Mouse (Mus musculus) spleen, postnatal 4 days (tissue): ENCODE results near the gene Ccdc115.
"Not testable (repeated sequence)": the region's sequence is repeated elsewhere in the genome, so short reads cannot be mapped to it uniquely, and the experiment has no call there.

ENCODE experiments used
- DNase-seq, 2 experiments: peaks; one replicate each; pipeline ENCODE4 v3.0.0; 2022; ENCODE audit warnings: low spot score in 2 of 2

The Ccdc115 gene

DNA sequence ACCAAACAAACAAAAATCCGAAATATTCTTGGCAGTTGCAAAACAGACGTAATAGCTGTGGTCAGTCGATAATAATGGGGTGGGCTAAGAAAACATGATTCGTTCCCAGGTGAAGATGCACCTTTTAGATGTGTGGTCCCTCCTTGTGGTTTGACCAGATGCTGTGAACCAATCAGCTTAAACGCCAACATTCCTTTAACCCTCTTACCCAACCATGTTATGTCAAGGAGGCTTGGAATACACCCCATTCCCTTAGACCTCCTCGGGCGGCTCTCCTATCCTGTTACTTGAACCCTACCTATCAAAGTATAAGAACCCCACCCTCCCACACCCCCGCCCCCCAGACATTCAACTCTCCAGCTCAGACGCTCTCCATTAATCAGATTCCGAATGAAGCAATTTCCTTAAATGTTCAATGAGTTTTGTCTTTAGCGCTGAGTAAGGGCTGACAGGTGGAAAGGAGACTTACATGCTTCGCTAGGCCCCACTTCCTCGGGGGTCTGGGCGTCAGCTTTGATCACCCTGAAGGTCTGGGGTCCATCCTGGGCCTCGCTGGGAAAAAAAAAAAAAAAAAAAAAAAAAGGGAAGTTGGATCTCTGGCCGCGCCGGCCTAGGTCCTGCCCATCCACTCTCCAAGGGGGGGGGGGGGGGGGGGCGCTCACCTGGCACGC, 956 bp downstream of the Ccdc115 start:
- DNase-seq: no peak

- DNase-seq: not testable (repeated sequence)
Measured at GRCm38 (mm10) chr1:34437366-34437765, 2.1 kb downstream of the Ccdc115 start.

DNA sequence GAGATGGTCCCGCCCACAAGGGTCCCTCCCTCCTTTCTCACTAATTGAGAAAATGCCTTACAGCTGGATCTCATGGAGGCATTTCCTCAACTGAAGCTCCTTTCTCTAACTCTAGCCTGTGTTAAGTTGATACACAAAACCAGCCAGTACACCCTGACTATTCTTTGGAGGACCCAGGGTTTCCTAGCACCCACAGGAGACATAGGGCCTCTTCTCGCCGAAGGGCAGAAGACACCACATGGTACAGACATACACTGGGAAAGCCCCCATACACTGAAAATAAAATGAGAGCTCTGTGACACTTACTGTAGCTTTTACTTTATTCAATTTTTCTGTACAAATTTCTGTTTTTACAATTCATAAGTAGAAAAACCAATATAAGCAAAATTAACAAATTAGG, 3.1 kb downstream of the Ccdc115 start:
- DNase-seq: no peak

- no peak for DNase-seq
Measured at GRCm38 (mm10) chr1:34435371-34436120, 3.9 kb downstream of the Ccdc115 start.

GRCm38 (mm10) chr1:34434660-34435160, 4.8 kb downstream of the Ccdc115 start:
- DNase-seq: peak; percentile 87 to 93

DNA sequence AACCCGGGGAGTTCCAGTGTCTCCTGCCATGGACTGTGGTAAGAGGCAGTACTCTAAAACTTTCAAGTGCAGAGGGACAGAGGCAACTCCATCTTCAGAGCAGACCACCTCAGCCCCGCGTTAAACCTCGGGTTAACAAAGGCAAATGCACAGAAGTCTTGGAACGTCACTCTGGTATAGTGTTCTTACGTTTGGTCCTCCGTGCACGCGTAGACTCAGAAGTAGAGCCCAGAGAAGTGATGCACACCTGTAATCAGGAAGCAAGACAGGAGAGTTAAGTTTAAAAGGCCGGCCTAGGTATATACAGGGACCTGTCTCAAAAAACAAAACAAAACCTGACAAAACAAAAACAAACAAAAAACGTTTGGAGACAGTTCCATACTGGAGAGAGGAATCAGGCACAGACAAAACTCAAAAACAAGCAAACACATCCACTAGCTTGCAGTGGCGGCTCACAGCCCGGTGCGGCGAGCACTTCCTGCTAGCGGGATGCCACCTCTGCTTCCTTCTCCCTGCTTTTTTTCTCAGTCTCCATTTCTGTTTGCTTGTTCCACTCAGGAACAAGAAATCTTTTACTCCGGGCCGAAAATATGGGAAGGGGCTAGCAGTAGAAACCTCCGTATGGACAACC, 5.5 kb downstream of the Ccdc115 start:
- no peak for DNase-seq

GRCm38 (mm10) chr1:34432776-34433481, 6.5 kb downstream of the Ccdc115 start:
- no peak for DNase-seq

DNA sequence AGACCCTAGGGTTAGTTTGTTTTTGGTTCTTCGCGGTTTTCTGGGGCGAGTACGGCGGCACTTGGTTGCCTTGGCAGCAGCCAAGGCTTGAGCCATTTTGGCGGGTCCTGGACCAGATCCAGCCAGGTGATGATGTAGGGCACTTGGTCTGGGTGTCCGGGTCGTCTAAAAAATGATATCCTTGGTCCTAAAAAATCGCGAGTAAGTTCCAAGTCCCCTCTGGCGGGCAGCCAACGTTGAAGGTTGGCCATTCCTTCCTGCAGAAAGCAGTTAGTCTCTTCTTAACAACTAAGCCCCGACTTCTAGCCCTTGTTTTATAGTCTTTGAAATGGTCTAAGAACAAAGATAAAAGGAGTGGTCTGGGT, 7.1 kb downstream of the Ccdc115 start:
- DNase-seq: no peak

GRCm38 (mm10) chr1:34431431-34431830, 8.0 kb downstream of the Ccdc115 start:
- no peak for DNase-seq

- no peak for DNase-seq
Measured at GRCm38 (mm10) chr1:34430981-34431380, 8.5 kb downstream of the Ccdc115 start.

DNA sequence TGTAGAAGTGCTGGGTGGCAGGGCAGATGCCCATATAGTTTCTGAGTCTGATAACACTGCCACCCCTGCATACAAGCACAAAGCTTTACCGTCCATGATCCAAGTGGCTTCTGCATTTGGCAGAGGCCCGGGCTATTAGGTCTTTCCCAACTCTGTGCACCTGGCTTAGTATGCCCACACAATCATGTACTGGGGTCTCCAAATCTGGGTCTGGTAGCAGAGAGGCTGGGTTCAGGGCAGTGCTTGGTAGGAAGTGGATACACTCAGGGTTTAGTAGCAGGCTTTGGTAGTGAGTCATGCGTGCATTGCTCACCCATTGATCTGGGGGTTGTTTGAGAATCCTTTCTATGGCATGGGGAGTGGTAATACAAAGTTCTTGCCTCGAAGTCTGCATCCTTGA, 10.2 kb downstream of the Ccdc115 start:
- DNase-seq: no peak

DNA sequence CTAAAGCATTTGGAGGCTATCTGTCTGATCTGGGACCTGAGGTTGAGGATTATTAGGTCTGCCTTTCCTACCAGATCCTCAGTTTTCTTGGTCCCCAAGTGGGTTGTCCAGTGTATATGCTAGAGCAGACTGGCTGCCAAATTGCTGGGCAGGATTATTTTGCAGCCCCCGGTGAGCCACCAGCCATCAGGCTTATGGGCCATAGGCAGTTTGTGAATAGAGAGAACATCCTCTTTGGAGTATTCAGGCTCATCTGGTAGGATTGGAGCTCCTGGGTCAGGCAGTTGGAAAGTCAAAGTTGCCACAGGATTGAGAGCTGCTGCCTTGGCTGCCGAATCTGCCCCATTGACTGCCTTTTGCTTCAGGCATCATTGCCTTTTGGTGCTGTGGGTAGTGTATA, 11.0 kb downstream of the Ccdc115 start:
- DNase-seq: peak in 1 of 2 experiments; percentile 33

- no peak for DNase-seq
Measured at GRCm38 (mm10) chr1:34399182-34399953, 40.1 kb downstream of the Ccdc115 start.

- no peak for DNase-seq
Measured at GRCm38 (mm10) chr1:34396321-34396720, 43.2 kb downstream of the Ccdc115 start.

DNA sequence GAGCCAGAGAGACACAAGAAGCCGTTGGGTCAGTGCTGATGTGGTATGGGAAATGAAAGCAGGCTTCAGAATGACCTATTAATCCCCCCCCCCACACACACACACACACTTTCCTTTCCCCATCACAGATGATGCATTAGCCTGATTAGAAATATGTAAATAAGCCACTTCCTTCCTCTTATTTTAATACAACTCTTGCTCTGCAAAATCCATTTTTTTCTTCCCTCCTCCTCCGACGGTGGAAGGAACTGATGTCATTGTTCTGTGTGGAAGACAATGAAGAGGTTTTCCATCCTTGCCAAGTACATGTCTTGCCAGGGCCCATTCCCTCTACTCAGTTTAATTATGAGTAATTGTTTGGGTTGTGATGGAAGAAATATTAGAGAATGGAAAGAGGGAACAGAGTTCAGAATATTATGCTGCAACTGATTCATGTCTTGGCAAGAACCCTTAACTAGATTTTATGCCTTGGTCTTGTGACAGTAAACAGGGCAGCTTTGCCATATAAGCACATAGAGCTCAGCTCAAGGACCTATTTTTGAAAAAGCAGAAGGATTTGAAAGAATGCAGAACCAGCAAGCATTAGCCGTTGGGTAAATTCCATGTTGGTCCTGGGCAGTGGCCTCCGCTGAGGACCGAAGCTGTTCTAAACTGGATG, 50.1 kb downstream of the Ccdc115 start:
- no peak for DNase-seq

GRCm38 (mm10) chr1:34388849-34389233, 50.6 kb downstream of the Ccdc115 start:
- DNase-seq: no peak

GRCm38 (mm10) chr1:34387346-34388327, 51.8 kb downstream of the Ccdc115 start:
- DNase-seq: no peak
